Mouse (Mus musculus) MEL (cell line): ENCODE data around the gene Copz2. TPM values are rescaled to one million over a fixed set of nuclear protein-coding genes. Genes with fewer than 3 reads are reported as not detected.

Source experiments
- DNase-seq: peaks from one replicate; pipeline ENCODE4 v3.0.0; 2011; ENCODE audit warnings: low read depth, low spot score
- H3K27ac ChIP-seq: 2 replicates; pipeline ENCODE4 v1.5.1; 2012; ENCODE audit warnings: low read depth, mild to moderate bottlenecking, control low read depth, low read length, moderate library complexity; ENCODE audit not compliant: control insufficient read depth
- H3K27me3 ChIP-seq, 2 experiments: fragments of 150-350 bp in 1 of 2; sonication (generic) in 1 of 2; 2 replicates each; pipeline ENCODE4 v1.6.1; 2012; ENCODE audit warnings: low read length in 2 of 2, mild to moderate bottlenecking in 2 of 2, improper control_type of control experiment in 1 of 2, moderate library complexity in 1 of 2; ENCODE audit not compliant: insufficient read depth in 2 of 2, control insufficient read depth in 1 of 2
- H3K36me3 ChIP-seq, 2 experiments: 2 replicates each; pipeline ENCODE4 v1.6.1; 2012 to 2014; ENCODE audit warnings: low read length in 2 of 2, improper control_type of control experiment in 1 of 2, inconsistent platforms in 1 of 2, mild to moderate bottlenecking in 1 of 2; ENCODE audit not compliant: insufficient read depth in 2 of 2, control insufficient read depth in 1 of 2
- H3K4me1 ChIP-seq, 2 experiments: fragments of 150-350 bp in 1 of 2; sonication (generic) in 1 of 2; 2 replicates each; pipeline ENCODE4 v1.6.1; 2012; ENCODE audit warnings: low read length in 2 of 2, improper control_type of control experiment in 1 of 2, mild to moderate bottlenecking in 1 of 2; ENCODE audit not compliant: insufficient read depth in 2 of 2, control insufficient read depth in 1 of 2
- H3K4me3 ChIP-seq, 2 experiments: fragments of 150-350 bp in 1 of 2; sonication (generic) in 1 of 2; 2 replicates each; pipeline ENCODE4 v1.5.1; 2012; ENCODE audit warnings: low read depth in 2 of 2, low read length in 2 of 2, mild to moderate bottlenecking in 2 of 2, moderate library complexity in 2 of 2, control low read depth in 1 of 2, improper control_type of control experiment in 1 of 2; ENCODE audit not compliant: control insufficient read depth in 1 of 2, insufficient read depth in 1 of 2
- H3K79me2 ChIP-seq: 2 replicates; pipeline ENCODE4 v1.6.1; 2012; ENCODE audit warnings: mild to moderate bottlenecking, low read length, moderate library complexity; ENCODE audit not compliant: control insufficient read depth, poor library complexity, insufficient read depth
- H3K9ac ChIP-seq: 2 replicates; pipeline ENCODE4 v1.6.1; 2012; ENCODE audit warnings: low read depth, mild to moderate bottlenecking, control low read depth, low read length, moderate library complexity; ENCODE audit not compliant: control insufficient read depth, poor library complexity, severe bottlenecking
- H3K9me3 ChIP-seq: fragments of 150-350 bp; sonication (generic); replicated peaks from 2 replicates; pipeline ENCODE4 v1.6.1; 2012; ENCODE audit warnings: mild to moderate bottlenecking, low read length, improper control_type of control experiment, moderate library complexity; ENCODE audit not compliant: insufficient read depth
- EP300 ChIP-seq, 2 experiments: IDR thresholded peaks; 2 replicates each; pipeline ENCODE4 v1.6.1; 2011; ENCODE audit warnings: improper control_type of control experiment in 2 of 2, low read length in 2 of 2, low read depth in 1 of 2, mild to moderate bottlenecking in 1 of 2
- ETS1 ChIP-seq: IDR thresholded peaks from 2 replicates; pipeline ENCODE4 v1.6.1; 2012; ENCODE audit warnings: low read depth, mild to moderate bottlenecking, inconsistent platforms, low read length, improper control_type of control experiment, moderate library complexity
- GABPA ChIP-seq: IDR thresholded peaks from 2 replicates; pipeline ENCODE4 v1.6.1; 2012; ENCODE audit warnings: low read depth, mild to moderate bottlenecking, inconsistent platforms, low read length, improper control_type of control experiment, moderate library complexity
- GATA1 ChIP-seq: IDR thresholded peaks from 2 replicates; pipeline ENCODE4 v1.6.1; 2011; ENCODE audit warnings: low read depth, low read length, improper control_type of control experiment
- MAX ChIP-seq: IDR thresholded peaks from 2 replicates; pipeline ENCODE4 v1.6.1; 2011; ENCODE audit warnings: low read length, improper control_type of control experiment
- MXI1 ChIP-seq: IDR thresholded peaks from 2 replicates; pipeline ENCODE4 v1.6.1; 2011; ENCODE audit warnings: mild to moderate bottlenecking, low read depth, low read length, improper control_type of control experiment
- RCOR1 ChIP-seq: IDR thresholded peaks from 2 replicates; pipeline ENCODE4 v1.6.1; 2012; ENCODE audit warnings: low read depth, mild to moderate bottlenecking, inconsistent platforms, low read length, improper control_type of control experiment
- SMC3 ChIP-seq: IDR thresholded peaks from 2 replicates; pipeline ENCODE4 v1.6.1; 2011; ENCODE audit warnings: low read depth, low read length, improper control_type of control experiment
- TAL1 ChIP-seq: IDR thresholded peaks from 2 replicates; pipeline ENCODE4 v1.6.1; 2012; ENCODE audit warnings: mild to moderate bottlenecking, inconsistent platforms, low read length, moderate library complexity, mixed read lengths
- TBP ChIP-seq: IDR thresholded peaks from 2 replicates; pipeline ENCODE4 v1.8.0; 2011; ENCODE audit warnings: low read depth, low read length, improper control_type of control experiment
- TCF12 ChIP-seq: IDR thresholded peaks from 2 replicates; pipeline ENCODE4 v1.6.1; 2014; ENCODE audit warnings: low read depth, mild to moderate bottlenecking, inconsistent platforms, low read length, improper control_type of control experiment, moderate library complexity
- UBTF ChIP-seq: IDR thresholded peaks from 2 replicates; pipeline ENCODE4 v1.6.1; 2012; ENCODE audit warnings: low read depth, mild to moderate bottlenecking, inconsistent platforms, low read length, improper control_type of control experiment, moderate library complexity, borderline replicate concordance; ENCODE audit not compliant: insufficient read depth
- USF1 ChIP-seq: IDR thresholded peaks from 2 replicates; pipeline ENCODE4 v1.6.1; 2014; ENCODE audit warnings: low read depth, mild to moderate bottlenecking, inconsistent platforms, low read length, improper control_type of control experiment, moderate library complexity
- USF2 ChIP-seq, 2 experiments: IDR thresholded peaks; 2 replicates each; pipeline ENCODE4 v1.6.1; 2011 to 2012; ENCODE audit warnings: improper control_type of control experiment in 2 of 2, low read length in 2 of 2, borderline replicate concordance in 1 of 2, inconsistent platforms in 1 of 2, low read depth in 1 of 2, mild to moderate bottlenecking in 1 of 2; ENCODE audit not compliant: insufficient read depth in 1 of 2
- ZC3H11A ChIP-seq: IDR thresholded peaks from 2 replicates; pipeline ENCODE4 v1.6.1; 2012; ENCODE audit warnings: low read depth, mild to moderate bottlenecking, inconsistent platforms, low read length, improper control_type of control experiment
- polyA plus RNA-seq, 2 experiments: library from polyadenylated mRNA; stranded (reverse) in 1 of 2; unstranded in 1 of 2; fragments of >175 nt in 1 of 2; fragments of >200 nt in 1 of 2; gene quantifications; 2 replicates each; pipeline versions ENCODE4 v1.2.1 to v1.2.4; 2012; ENCODE audit warnings: low replicate concordance in 2 of 2, low read depth in 1 of 2; ENCODE audit not compliant: insufficient read length in 2 of 2, insufficient read depth in 1 of 2, missing spikeins in 1 of 2
- total RNA-seq: library from RNA; depleted of rRNA; stranded (reverse); fragments of 300-350 nt; gene quantifications from 2 replicates; pipeline ENCODE4 v1.2.3, GENCODE M21; 2012

The Copz2 gene
- total and polyA plus RNA-seq, 3 experiments = 2.1 to 6.3 TPM; not detected in 1

DNA sequence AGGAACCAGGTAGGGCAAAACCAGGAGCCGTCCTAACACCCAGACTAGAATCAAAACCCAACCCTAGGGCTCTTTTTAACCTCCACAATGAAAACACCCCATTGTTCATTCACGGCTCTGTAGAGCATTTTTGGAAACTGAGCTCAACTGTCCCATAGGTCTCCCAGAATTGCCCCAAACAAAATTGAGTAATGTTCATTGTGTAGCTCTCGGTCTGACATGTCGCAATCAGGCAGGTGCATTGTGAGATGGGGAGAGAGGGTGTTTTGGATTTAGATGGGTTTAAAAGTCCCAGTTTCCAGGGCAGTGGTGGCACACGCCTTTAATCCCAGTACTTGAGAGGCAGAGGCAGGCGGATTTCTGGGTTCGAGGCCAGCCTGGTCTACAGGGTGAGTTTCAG is 10.2 kb upstream of the Copz2 start (continued):
- no peak for TF ChIP-seq MAX

DNA sequence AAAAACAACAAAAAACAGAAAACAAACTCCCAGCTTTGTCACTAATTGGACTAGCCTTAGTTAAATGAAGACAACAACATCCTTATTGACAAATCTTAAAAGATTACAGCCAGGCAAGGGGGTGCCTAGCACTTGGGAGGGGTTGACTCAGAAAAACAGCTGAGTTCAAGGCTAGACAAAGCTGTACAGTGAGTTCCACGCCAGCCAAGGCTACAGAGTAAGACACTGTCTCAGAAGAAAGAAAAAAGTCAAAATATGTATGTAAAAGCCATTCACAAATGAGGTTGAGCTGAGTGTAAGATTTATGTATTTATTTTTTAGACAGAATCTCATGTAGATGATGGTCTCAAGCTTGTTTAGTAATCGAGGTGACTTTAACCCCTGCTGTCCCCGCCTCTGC is 9.8 kb upstream of the Copz2 start:
- no peak overlapping the region for H3K4me3 ChIP-seq
- H3K4me1 ChIP-seq = no peaks in the 10 kb centered on the region
- DNase-seq = no peak
- no peak overlapping the region for H3K9ac ChIP-seq
- no peak overlapping the region for H3K27ac ChIP-seq
- TF ChIP-seq ETS1 = no peak
- no peak for TF ChIP-seq RCOR1
- TF ChIP-seq EP300 (IDR thresholded peaks at IDR 0.05; ENCODE audit: low read depth in 1 of 2, low read length in 2 of 2) = no peak
- TF ChIP-seq ZC3H11A = no peak
- TF ChIP-seq USF2 (IDR thresholded peaks at IDR 0.05; ENCODE audit: borderline replicate concordance in 1 of 2, insufficient read depth in 1 of 2, low read depth in 1 of 2, low read length in 2 of 2) = no peak
- TF ChIP-seq GABPA = no peak
- TF ChIP-seq UBTF = no peak
- TF ChIP-seq MAX = no peak
- no peaks in the 10 kb centered on the region for H3K36me3 ChIP-seq
- H3K9me3 ChIP-seq = no peaks in the 10 kb centered on the region
- H3K79me2 ChIP-seq = no peaks in the 10 kb centered on the region
- peaks cover 10 to 11% of the 10 kb centered on the region in 2 experiments for H3K27me3 ChIP-seq

DNA sequence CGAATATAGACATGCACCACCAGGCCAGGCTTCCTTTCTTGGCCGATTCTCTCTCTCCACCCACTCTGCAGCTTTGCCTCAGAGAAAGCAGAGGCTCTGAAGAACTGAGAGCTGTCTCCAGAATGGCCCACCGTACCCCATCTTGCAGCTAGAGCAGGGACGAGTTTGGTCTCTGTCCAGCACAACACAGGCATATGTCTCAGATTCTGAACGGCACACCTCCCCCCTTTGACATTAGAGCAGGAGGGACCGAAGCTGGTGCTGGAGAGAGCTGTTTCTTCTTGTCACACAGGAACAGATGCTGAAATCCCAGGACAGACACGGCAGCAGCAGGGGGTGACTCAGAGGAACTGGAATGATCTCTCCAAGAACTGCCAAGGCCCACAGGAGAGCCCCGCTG is 9.4 kb upstream of the Copz2 start:
- no peak for DNase-seq
- TF ChIP-seq GATA1 (no peak), MXI1 (no peak), RCOR1 (no peak), TBP (no peak), USF1 (no peak), TCF12 (no peak), SMC3 (no peak), TAL1 (no peak)
- no peaks in the 10 kb centered on the region for H3K9me3 ChIP-seq
- no peaks in the 10 kb centered on the region for H3K79me2 ChIP-seq
- H3K4me3 ChIP-seq = no peak overlapping the region
- no peak overlapping the region for H3K27ac ChIP-seq
- H3K36me3 ChIP-seq = no peaks in the 10 kb centered on the region
- peaks cover 10 to 11% of the 10 kb centered on the region in 2 experiments for H3K27me3 ChIP-seq
- no peaks in the 10 kb centered on the region for H3K4me1 ChIP-seq
- no peak overlapping the region for H3K9ac ChIP-seq
